8 mouse cellular contexts compared by ENCODE assay signal in the genomic region with DNA sequence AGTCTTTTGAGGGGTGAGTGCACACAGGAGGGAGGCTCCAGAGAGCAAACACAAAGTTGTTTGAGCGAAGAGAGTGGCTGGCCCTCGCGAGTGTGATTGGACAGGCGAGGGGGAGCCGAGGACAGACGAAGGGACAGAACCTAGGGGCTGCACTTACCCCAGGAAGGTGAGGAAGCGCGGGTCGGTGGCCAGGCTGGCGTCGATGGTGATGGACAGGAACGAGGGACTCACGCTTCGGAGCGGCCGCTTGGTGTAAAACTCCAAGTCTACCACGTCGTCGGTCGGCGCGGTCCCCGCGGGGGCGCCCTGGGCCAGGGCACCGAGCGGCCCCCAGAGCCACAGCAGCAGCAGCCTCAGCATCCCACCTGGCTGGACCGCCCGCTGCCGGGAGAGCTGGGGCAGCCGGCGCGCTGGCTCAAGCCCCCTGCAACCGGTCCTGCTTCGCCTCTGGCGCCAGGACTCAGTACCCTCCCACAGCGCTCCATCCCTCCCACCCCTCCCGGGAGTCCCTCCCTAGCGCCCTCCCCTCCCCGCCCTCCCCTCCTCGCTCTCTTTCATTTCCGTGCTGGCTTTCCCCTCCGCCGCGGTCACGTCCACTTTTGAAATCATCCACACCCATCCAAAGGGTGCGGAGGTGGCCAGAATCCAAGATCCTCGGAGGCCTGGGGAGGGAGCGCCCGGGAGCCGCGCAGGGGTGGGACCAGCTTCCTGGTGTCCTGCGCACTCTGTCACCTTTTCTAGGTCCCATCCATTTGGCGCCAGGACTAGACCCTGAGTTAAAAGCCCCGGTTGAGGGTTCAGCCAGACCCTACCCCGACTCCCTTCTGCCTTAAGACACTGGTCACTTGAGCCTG. TPM values are rescaled to one million over a fixed set of nuclear protein-coding genes. Genes with fewer than 3 reads are reported as not detected.
DNase-seq lines count a peak whose midpoint lies in the region; ATAC-seq lines count a peak whose summit lies in the region.

A gene (minus strand): TSS at position 482 of the 854 bp plus-strand sequence.

- WGBS in embryonic facial prominence, embryonic 14.5 days, result under 1% methylated on average over 34 of the region's 56 CpGs
- WGBS in heart, embryonic 14.5 days, result 1% methylated on average over 55 of the region's 56 CpGs
- WGBS in kidney, embryonic 16.5 days, result under 1% methylated on average over 49 of the region's 56 CpGs

- no peaks in the 10 kb centered on the region for H3K36me3 ChIP-seq in embryonic facial prominence, embryonic 14.5 days (ENCODE audit: control insufficient read depth, insufficient read depth, low read length)
- no peaks in the 10 kb centered on the region for H3K36me3 ChIP-seq in heart, embryonic 14.5 days (ENCODE audit: control insufficient read depth, insufficient read depth, low read length)
- H3K36me3 ChIP-seq in kidney, embryonic 16.5 days (ENCODE audit: insufficient read depth, low read length), result no peaks in the 10 kb centered on the region

- H3K4me1 ChIP-seq in embryonic facial prominence, embryonic 14.5 days (ENCODE audit: control insufficient read depth, insufficient read depth, low read length), result no peaks in the 10 kb centered on the region
- H3K4me1 ChIP-seq in heart, embryonic 14.5 days (ENCODE audit: control insufficient read depth in 2 of 2, insufficient read depth in 2 of 2, low read length in 2 of 2), result peaks cover 2 to 4% of the 10 kb centered on the region in 2 experiments; a peak in 1 of 4 replicates
- peaks cover 13% of the 10 kb centered on the region; the same call in 1 of the 2 replicates for H3K4me1 ChIP-seq in kidney, embryonic 16.5 days (ENCODE audit: insufficient read depth, low read length)

- H3K9ac ChIP-seq in embryonic facial prominence, embryonic 14.5 days (ENCODE audit: low read depth, low read length), result peak within 1 kb of the TSS; percentile 65
- H3K9ac ChIP-seq in heart, embryonic 14.5 days (ENCODE audit: low read length), result peak within 1 kb of the TSS; percentile 49
- H3K9ac ChIP-seq in kidney, embryonic 16.5 days (replicated peaks; ENCODE audit: low read length), result peak within 1 kb of the TSS; percentile 31

- H3K4me2 ChIP-seq in embryonic facial prominence, embryonic 14.5 days (ENCODE audit: low read depth, low read length), result peak within 1 kb of the TSS; percentile 95
- H3K4me2 ChIP-seq in heart, embryonic 14.5 days (ENCODE audit: low read length), result peak within 1 kb of the TSS; percentile 95
- peak within 1 kb of the TSS; percentile 94 for H3K4me2 ChIP-seq in kidney, embryonic 16.5 days (replicated peaks; ENCODE audit: low read depth, low read length)

- ATAC-seq in embryonic facial prominence, embryonic 14.5 days (ENCODE audit: low read depth), result peak; percentile 84
- peak; percentile 68; the same call in 1 of the 2 replicates for ATAC-seq in heart, embryonic 14.5 days (ENCODE audit: insufficient number of reproducible peaks, insufficient read depth, low FRiP score, low read depth)
- ATAC-seq in kidney, embryonic 16.5 days (ENCODE audit: low FRiP score, low TSS enrichment), result peak; percentile 88

- peak within 1 kb of the TSS; percentile 54 for H3K4me3 ChIP-seq in embryonic facial prominence, embryonic 14.5 days (ENCODE audit: low read depth, low read length)
- H3K4me3 ChIP-seq in heart, embryonic 14.5 days (ENCODE audit: control insufficient read depth in 1 of 2, insufficient read depth in 1 of 2, low read depth in 1 of 2, low read length in 2 of 2), result peak within 1 kb of the TSS; percentile 40 to 51
- peak within 1 kb of the TSS; percentile 61 for H3K4me3 ChIP-seq in kidney, embryonic 16.5 days (ENCODE audit: low read length)

- DNase-seq in A20 (ENCODE audit: low read depth, low spot score), result peak; percentile 91
- peak; percentile 54 for DNase-seq in Muller cell, postnatal 12 days (ENCODE audit: inconsistent ontology term)
- DNase-seq in embryonic facial prominence, embryonic 14.5 days (ENCODE audit: low spot score), result peak; percentile 49
- peak; percentile 68 for DNase-seq in lung, postnatal 14 days
- DNase-seq in ovary, postnatal 14 days (ENCODE audit: low spot score), result peak; percentile 25
- peak; percentile 55 for DNase-seq in yolk sac, embryonic 10.5 days (ENCODE audit: low spot score)

- H3K27ac ChIP-seq in embryonic facial prominence, embryonic 14.5 days (replicated peaks; ENCODE audit: low read depth, low read length), result no peak within 1 kb of the TSS
- no peak within 1 kb of the TSS for H3K27ac ChIP-seq in heart, embryonic 14.5 days (replicated peaks in 1 of 2; ENCODE audit: control insufficient read depth in 1 of 2, insufficient read depth in 1 of 2, low read depth in 2 of 2, low read length in 2 of 2)
- H3K27ac ChIP-seq in kidney, embryonic 16.5 days (ENCODE audit: low read length), result no peak within 1 kb of the TSS

- peaks cover 7% of the 10 kb centered on the region for H3K27me3 ChIP-seq in embryonic facial prominence, embryonic 14.5 days (replicated peaks; ENCODE audit: control insufficient read depth, insufficient read depth, low read length)
- H3K27me3 ChIP-seq in heart, embryonic 14.5 days (ENCODE audit: control insufficient read depth, insufficient read depth, low read length), result peaks cover 7% of the 10 kb centered on the region
- 0 out of 2 replicates have a peak, but pooled peaks cover 3% of the 10 kb centered on the region for H3K27me3 ChIP-seq in kidney, embryonic 16.5 days (ENCODE audit: insufficient read depth, low read length)

- no peaks in the 10 kb centered on the region; the same call in 1 of the 2 replicates for H3K9me3 ChIP-seq in embryonic facial prominence, embryonic 14.5 days (ENCODE audit: control insufficient read depth, low read length)
- peaks cover 5% of the 10 kb centered on the region for H3K9me3 ChIP-seq in heart, embryonic 14.5 days (ENCODE audit: control insufficient read depth, low read length)
- H3K9me3 ChIP-seq in kidney, embryonic 16.5 days (ENCODE audit: low read length), result peaks cover 4% of the 10 kb centered on the region; the same call in 1 of the 2 replicates

RNA-seq across cellular contexts. Expression of the gene that starts here (rescaled TPM):
- polyA plus RNA-seq in embryonic facial prominence, embryonic 14.5 days (2014; fragmentation: Nextera tagmentation; extraction: Ambion mirVana), result 5.3 and 5.9 TPM in 2 replicates
- 1.1 and 1.2 TPM in 2 replicates for polyA plus RNA-seq in heart, embryonic 14.5 days (2014; fragmentation: Nextera tagmentation; extraction: Ambion mirVana)
- 4.0 and 4.5 TPM in 2 replicates for polyA plus RNA-seq in kidney, embryonic 16.5 days (2015; fragmentation: Nextera tagmentation; extraction: Ambion mirVana)

Comparison
In these comparisons a context has a peak if more than half of its experiments do, and no peak if none do; other contexts are left out.
1. DNase-seq: peak in every context shown above with its lines; median percentile 91 in A20; 68 in lung, postnatal 14 days; 55 in yolk sac, embryonic 10.5 days; 54 in Muller cell, postnatal 12 days; 49 in embryonic facial prominence, embryonic 14.5 days; 25 in ovary, postnatal 14 days.